Mouse (Mus musculus): Measurements from ENCODE around the gene Smchd1.

DNA sequence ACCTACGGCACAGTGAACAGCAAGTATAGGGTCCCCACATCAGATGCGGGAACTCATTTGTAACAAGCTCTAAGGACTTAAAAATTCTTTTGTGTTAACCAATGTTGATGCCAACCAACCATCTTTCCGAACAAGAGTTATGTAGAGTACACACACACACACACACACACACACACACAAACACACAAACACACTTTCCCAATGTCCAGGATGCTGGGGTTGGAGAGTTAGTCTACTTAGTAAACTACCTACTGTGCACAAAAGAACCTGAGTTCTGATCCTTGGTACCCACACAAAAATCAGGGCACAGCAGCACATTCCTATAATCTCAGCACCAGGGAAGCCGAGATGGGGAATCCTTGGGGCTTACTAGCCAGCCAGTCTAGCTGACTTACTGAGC is 157.6 kb downstream of the Smchd1 start:
- no peak for TF ChIP-seq CTCF (IDR thresholded peaks at IDR 0.05; ENCODE audit: low read depth)
- no peak for TF ChIP-seq EP300 (IDR thresholded peaks at IDR 0.05; ENCODE audit: low read depth)
